In the genomic region with DNA sequence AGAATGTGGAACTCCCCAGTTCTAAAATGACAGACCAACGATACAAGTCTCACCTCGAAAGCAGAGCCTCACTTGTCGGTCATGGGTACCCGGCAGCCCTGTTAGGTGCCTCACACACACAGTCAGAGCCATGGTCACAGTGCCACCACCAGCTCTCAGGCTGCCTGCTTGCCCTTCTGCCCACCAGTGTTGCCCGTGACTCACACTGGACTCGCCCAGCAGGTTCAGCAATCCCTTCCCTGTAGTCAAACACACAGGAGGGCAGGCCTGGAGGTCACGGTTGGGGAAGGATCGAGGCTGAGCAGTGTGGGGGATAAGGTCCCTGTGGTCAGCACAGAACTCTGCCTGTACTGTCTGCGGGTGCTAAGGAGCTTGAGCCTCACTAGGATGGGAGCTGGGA, we compare ENCODE assay signal across 37 mouse cellular contexts. TPM values are rescaled to one million over a fixed set of nuclear protein-coding genes. Genes with fewer than 3 reads are reported as not detected.
A peak's percentile ranks its signal among the peaks of the same experiment; 100 is the strongest.
DNase-seq lines count a peak whose midpoint lies in the region; ATAC-seq lines count a peak whose summit lies in the region.
"Had no signal": no experiment of that assay in that cellular context is flagged by ENCODE, and none has a peak within 500 bp of the region (broad histone marks: within the 10 kb centered on the region; RNA-seq: fewer than 3 reads in every experiment).

A gene (minus strand): TSS at position 132 of the 400 bp plus-strand sequence.

- H3K4me2 ChIP-seq in stomach, embryonic 15.5 days = no peak within 1 kb of the TSS
- H3K4me2 ChIP-seq in hindbrain, embryonic 14.5 days (replicated peaks) = no peak within 1 kb of the TSS
- H3K4me2 ChIP-seq: embryonic facial prominence, embryonic 15.5 days; forebrain, embryonic 12.5 days; heart, embryonic 13.5 days; kidney, embryonic 15.5 days; lung, embryonic 14.5 days; midbrain, embryonic 11.5 days; neural tube, embryonic 12.5 days had no signal

- 0 out of 2 replicates have a peak, but pooled peaks have one; percentile 13 for ATAC-seq in monocyte, adult 5-6 weeks (replicated peaks; ENCODE audit: insufficient number of reproducible peaks, low FRiP score, low TSS enrichment, poor library complexity, severe bottlenecking)
- 0 out of 2 replicates have a peak, but pooled peaks have one; percentile 39 for ATAC-seq in stomach, embryonic 15.5 days (ENCODE audit: insufficient read depth, low FRiP score, low read depth)
- ATAC-seq in hindbrain, embryonic 14.5 days (ENCODE audit: low FRiP score) = no peak
- ATAC-seq: activated CD4-positive, CD25-positive, alpha-beta regulatory T cell, adult 4 months; hindbrain, embryonic 16.5 days; midbrain, embryonic 16.5 days had no signal

- no peak within 1 kb of the TSS for H3K27ac ChIP-seq in stomach, embryonic 15.5 days
- no peak within 1 kb of the TSS for H3K27ac ChIP-seq in hindbrain, embryonic 14.5 days
- H3K27ac ChIP-seq: embryonic facial prominence, embryonic 10.5 days; embryonic facial prominence, embryonic 15.5 days; forebrain, embryonic 12.5 days; heart, embryonic 13.5 days; hindbrain, embryonic 10.5 days; kidney, embryonic 15.5 days; liver, embryonic 14.5 days; neural tube, embryonic 12.5 days had no signal

- WGBS in stomach, embryonic 15.5 days = 70% methylated on average over 9 of the region's 9 CpGs
- 80% methylated on average over 9 of the region's 9 CpGs for WGBS in hindbrain, embryonic 14.5 days

- peak; percentile 2 for DNase-seq in lung, postnatal 36 days
- no peak for DNase-seq in lung, postnatal 10 days
- DNase-seq in urinary bladder, postnatal 36 days (ENCODE audit: low spot score in 2 of 2) = peak; percentile 72 to 84
- no peak for DNase-seq in hindbrain, embryonic 14.5 days (ENCODE audit: low spot score)
- DNase-seq: adrenal gland, adult 8-10 months; B cell, adult 2 months; cerebellum, adult 2 months; cerebellum, postnatal 25 days; gastrocnemius, postnatal 10 days; heart, postnatal 10 days; kidney, adult 18-20 months; kidney, postnatal 25 days; lung, embryonic 14.5 days; right cerebral cortex, postnatal 4 days; thymus, postnatal 36 days had no signal

- no peaks in the 10 kb centered on the region for H3K36me3 ChIP-seq in stomach, embryonic 15.5 days
- H3K36me3 ChIP-seq in hindbrain, embryonic 14.5 days (replicated peaks; ENCODE audit: control insufficient read depth, insufficient read depth) = no peaks in the 10 kb centered on the region
- H3K36me3 ChIP-seq: embryonic facial prominence, embryonic 10.5 days; embryonic facial prominence, embryonic 15.5 days; forebrain, embryonic 12.5 days; heart, embryonic 13.5 days; hindbrain, embryonic 10.5 days; kidney, embryonic 15.5 days; neural tube, embryonic 12.5 days had no signal

- H3K4me1 ChIP-seq in stomach, embryonic 15.5 days = peaks cover 3% of the 10 kb centered on the region; the same call in 1 of the 2 replicates
- no peaks in the 10 kb centered on the region for H3K4me1 ChIP-seq in hindbrain, embryonic 14.5 days (replicated peaks; ENCODE audit: control insufficient read depth, insufficient read depth, low read length)
- H3K4me1 ChIP-seq: embryonic facial prominence, embryonic 15.5 days; forebrain, embryonic 12.5 days; heart, embryonic 13.5 days; neural tube, embryonic 12.5 days had no signal

- no peak within 1 kb of the TSS for H3K9ac ChIP-seq in stomach, embryonic 15.5 days
- no peak within 1 kb of the TSS for H3K9ac ChIP-seq in hindbrain, embryonic 14.5 days
- H3K9ac ChIP-seq: embryonic facial prominence, embryonic 15.5 days; forebrain, embryonic 12.5 days; heart, embryonic 13.5 days; kidney, embryonic 15.5 days; liver, embryonic 14.5 days; lung, embryonic 14.5 days; neural tube, embryonic 12.5 days had no signal

- H3K9me3 ChIP-seq in stomach, embryonic 15.5 days = no peaks in the 10 kb centered on the region
- no peaks in the 10 kb centered on the region for H3K9me3 ChIP-seq in hindbrain, embryonic 14.5 days (ENCODE audit: control insufficient read depth, low read length)
- H3K9me3 ChIP-seq: embryonic facial prominence, embryonic 10.5 days; embryonic facial prominence, embryonic 15.5 days; forebrain, embryonic 12.5 days; heart, embryonic 13.5 days; hindbrain, embryonic 10.5 days; kidney, embryonic 15.5 days; neural tube, embryonic 12.5 days had no signal

- no peak within 1 kb of the TSS for H3K4me3 ChIP-seq in stomach, embryonic 15.5 days (replicated peaks)
- H3K4me3 ChIP-seq in hindbrain, embryonic 14.5 days (replicated peaks; ENCODE audit: low read length) = no peak within 1 kb of the TSS
- H3K4me3 ChIP-seq: embryonic facial prominence, embryonic 10.5 days; embryonic facial prominence, embryonic 15.5 days; forebrain, embryonic 12.5 days; heart, embryonic 13.5 days; hindbrain, embryonic 10.5 days; kidney, embryonic 15.5 days; myocyte; neural tube, embryonic 12.5 days had no signal

- no peaks in the 10 kb centered on the region for H3K27me3 ChIP-seq in stomach, embryonic 15.5 days (replicated peaks)
- H3K27me3 ChIP-seq in hindbrain, embryonic 14.5 days (ENCODE audit: control insufficient read depth, insufficient read depth, low read length) = no peaks in the 10 kb centered on the region
- H3K27me3 ChIP-seq: embryonic facial prominence, embryonic 15.5 days had no signal

RNA-seq across cellular contexts. Expression of the gene that starts here (rescaled TPM):
- total RNA-seq in monocyte, adult 5-6 weeks (2017) = not detected in 3 replicates
- polyA plus RNA-seq in stomach, embryonic 15.5 days (2015; fragmentation: Nextera tagmentation; extraction: Ambion mirVana) = 1.3 and 1.6 TPM in 2 replicates
- polyA plus RNA-seq in hindbrain, embryonic 14.5 days (2014; fragmentation: Nextera tagmentation; extraction: Ambion mirVana) = not detected in 2 replicates
- total RNA-seq: adrenal gland, adult 8-10 months; adrenal gland, postnatal 4 days; gastrocnemius, postnatal 10 days; heart, adult 8-10 months; heart, postnatal 10 days; layer of hippocampus, adult 18-20 months; layer of hippocampus, postnatal 10 days; left cerebral cortex, adult 18-20 months; left cerebral cortex, postnatal 14 days had no signal
- polyA plus RNA-seq: activated CD4-positive, CD25-positive, alpha-beta regulatory T cell, adult 4 months; embryonic facial prominence, embryonic 10.5 days; embryonic facial prominence, embryonic 15.5 days; forebrain, embryonic 12.5 days; heart, embryonic 13.5 days; hindbrain, embryonic 10.5 days; hindbrain, embryonic 16.5 days; kidney, embryonic 15.5 days; liver, embryonic 14.5 days; lung, embryonic 14.5 days; midbrain, embryonic 11.5 days; midbrain, embryonic 16.5 days; myocyte; neural tube, embryonic 12.5 days; spleen, adult 2 months had no signal

Comparison
In these comparisons a context has a peak if more than half of its experiments do, and no peak if none do; other contexts are left out.
1. DNase-seq: peak in lung, postnatal 36 days (single experiment) and urinary bladder, postnatal 36 days (2 of 2); none in lung, postnatal 10 days (single experiment) and hindbrain, embryonic 14.5 days (single experiment).
2. Peak in ATAC-seq in monocyte, adult 5-6 weeks; RNA of the gene not detected or under 1 TPM.